Mouse (Mus musculus) lung, postnatal 36 days (tissue): ENCODE measurements around the gene Gal.

ENCODE experiments used
- DNase-seq: peaks from one replicate; pipeline ENCODE4 v3.0.0; 2022; ENCODE audit warnings: mixed read lengths

Gal gene

DNA sequence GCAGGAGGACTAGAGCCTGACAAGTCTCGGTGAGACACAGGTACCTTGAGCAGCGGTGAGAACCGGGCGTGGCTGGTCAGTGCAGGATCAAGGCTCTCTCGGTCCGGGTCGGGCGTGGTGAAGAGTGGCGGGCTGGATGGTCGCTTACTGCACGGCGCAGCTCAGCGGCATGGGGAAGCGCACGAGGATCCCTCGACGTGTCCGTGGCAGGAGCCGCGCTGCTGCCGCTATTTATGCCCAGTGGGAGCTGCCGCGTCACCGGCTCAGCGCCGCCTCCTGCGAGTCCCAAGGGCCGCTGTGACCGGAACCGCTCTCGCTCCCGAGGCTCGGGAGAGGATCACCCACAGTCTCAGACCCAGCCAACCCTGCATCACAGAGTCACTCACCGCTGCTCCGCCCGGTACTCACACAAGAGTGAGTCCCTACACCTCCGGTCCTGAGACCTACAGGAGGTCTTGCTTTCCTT, at the start of gene Gal:
Gene Gal (minus strand): TSS at position 277 of the 466 bp plus-strand sequence.
- peak; percentile 28 for DNase-seq

- DNase-seq, result no peak
These were observed 45.6 kb upstream of the Gal start for GRCm38 (mm10) chr19:3459986-3460385.

DNA sequence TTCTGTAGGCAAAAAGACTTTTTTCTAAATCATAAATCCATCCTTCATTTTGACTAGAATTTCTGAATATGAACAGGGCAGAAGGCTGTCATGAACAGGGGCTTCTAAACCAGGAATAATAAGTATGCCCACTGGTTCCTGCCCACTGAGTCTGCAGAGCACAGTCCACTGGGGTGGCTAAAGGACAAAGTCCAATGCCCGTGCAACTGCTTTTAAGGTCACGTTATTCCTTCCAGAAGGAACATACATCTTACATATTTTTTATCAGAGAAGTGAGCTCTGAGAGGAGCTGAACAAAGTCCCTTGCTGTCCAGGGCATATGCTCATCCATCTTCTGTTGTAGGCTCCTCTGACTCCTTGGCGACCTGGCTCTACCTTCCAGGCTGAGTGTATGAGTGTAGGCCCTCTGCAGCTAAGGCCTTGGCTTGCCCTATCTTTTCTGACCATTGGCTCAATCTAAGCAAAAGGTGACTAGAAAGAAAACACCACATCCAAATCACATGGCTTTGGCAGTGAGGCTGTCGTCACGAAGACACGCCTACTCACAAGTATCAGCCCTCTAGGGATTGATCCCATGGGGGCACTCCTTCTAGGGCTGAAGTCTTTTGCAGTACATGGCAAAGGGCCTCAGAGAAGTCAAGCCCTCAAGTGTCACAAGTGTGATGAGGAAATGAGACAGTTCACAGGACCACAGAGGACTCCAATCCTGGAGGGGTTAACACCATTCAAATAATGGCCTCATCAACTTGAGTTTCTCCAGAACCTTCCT, 44.2 kb upstream of the Gal start:
- no peak for DNase-seq

- DNase-seq, result no peak
These were observed 43.4 kb upstream of the Gal start for GRCm38 (mm10) chr19:3457700-3458099.

GRCm38 (mm10) chr19:3451649-3452048, 37.3 kb upstream of the Gal start:
- no peak for DNase-seq

GRCm38 (mm10) chr19:3451170-3451569, 36.8 kb upstream of the Gal start:
- DNase-seq, result peak; percentile 90

DNA sequence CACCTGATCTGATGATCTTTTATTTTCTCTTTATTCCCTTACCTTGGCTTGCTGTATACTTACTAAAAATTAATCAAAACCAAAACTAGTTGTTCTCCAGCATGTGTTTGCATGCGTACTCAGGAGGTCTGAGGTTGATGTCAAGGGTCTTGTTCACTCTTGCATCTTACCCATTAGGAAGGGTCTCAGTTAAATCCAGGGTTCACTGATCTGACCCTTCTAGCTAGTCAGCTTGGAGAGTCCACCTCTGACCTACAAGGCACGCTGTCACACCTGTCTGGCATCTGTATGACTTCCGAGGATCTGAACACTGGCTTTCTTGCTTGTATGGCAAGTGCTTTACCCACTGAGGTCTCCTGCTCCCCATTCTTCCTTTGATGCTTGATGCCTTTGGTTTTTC, 36.4 kb upstream of the Gal start:
- DNase-seq, result no peak

GRCm38 (mm10) chr19:3449248-3449647, 34.9 kb upstream of the Gal start:
- peak; percentile 58 for DNase-seq

DNA sequence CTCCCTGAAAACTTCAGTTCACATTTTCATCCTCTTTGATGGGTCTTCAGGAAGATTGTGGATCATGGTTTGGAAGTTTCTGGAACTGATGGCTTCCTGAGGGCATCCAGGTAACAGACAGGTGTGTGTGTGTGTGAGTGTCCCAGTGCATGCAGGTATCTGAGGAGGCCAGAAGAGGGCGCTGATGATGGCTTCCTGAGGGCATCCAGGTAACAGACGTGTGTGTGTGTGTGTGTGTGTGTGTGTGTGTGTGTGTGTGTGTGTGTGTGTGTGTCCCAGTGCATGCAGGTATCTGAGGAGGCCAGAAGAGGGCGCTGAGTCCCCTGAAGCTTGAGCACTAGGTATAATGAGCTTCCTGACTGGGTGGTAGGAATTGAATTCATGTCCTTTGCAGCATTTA, 33.0 kb upstream of the Gal start:
- DNase-seq, result no peak

- no peak for DNase-seq
These were observed 26.7 kb upstream of the Gal start for GRCm38 (mm10) chr19:3441092-3441491.

GRCm38 (mm10) chr19:3440667-3441066, 26.3 kb upstream of the Gal start:
- DNase-seq, result no peak

- DNase-seq, result peak; percentile 20
These were observed 23.6 kb upstream of the Gal start for GRCm38 (mm10) chr19:3437980-3438379.

GRCm38 (mm10) chr19:3436840-3437239, 22.5 kb upstream of the Gal start:
- peak; percentile 59 for DNase-seq

DNA sequence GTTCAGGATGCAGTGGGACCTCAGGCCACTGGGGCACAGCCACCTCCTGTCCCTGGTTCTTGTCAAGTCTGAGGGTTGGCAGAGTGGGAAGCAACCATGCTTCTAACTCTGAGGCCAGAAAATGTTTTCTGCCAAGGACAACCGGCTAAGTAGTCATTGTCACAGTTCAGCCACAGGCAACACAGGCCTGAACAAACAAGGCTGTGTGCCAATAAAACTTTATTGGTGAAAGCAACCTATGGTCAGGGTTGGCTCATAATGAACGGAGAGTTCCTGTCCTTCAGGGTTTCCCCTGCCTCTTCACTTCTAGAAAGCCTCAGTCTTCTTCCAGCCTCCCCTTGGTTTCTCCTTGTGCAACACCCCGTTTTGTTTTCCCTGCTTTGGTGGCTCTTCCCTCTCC, 21.5 kb upstream of the Gal start:
- DNase-seq, result no peak

DNA sequence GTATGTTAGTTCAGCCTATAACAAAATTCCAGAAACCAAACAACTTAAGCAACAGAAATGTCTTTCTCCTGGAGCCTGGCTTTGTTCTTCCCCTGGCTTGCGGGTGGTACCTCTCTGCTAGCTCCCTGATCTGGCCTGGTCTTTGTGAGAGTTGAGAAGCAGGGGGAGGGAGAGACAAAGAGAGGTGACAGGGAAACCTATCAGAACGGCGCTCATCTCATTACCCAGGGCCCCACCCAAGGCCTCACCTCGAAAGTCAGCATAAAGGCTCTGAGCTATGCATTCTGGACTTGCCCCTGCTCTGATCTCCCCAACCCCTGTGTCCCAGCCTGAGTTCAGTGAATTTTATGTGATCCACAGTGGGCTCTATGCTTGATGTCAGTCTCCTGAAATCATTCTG, 20.3 kb upstream of the Gal start:
- no peak for DNase-seq

GRCm38 (mm10) chr19:3434124-3434523, 19.8 kb upstream of the Gal start:
- no peak for DNase-seq

DNA sequence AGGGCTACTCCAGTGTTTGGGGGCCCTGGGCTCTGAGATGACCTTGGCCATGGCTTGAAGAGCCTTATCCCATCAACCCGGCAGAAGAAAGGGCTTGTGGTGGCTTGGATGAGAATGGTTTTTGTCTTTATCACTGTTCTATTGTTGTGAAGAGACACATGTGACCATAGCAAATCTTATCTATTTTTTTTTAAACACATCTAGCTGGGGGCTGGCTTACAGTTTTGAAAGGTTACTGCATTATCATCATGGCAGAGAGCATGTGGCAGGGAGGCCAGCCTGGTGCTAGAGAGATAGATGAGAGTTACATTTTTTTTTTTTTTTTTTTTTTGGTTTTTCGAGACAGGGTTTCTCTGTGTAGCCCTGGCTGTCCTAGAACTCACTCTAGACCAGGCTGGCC, 17.6 kb upstream of the Gal start:
- no peak for DNase-seq

DNA sequence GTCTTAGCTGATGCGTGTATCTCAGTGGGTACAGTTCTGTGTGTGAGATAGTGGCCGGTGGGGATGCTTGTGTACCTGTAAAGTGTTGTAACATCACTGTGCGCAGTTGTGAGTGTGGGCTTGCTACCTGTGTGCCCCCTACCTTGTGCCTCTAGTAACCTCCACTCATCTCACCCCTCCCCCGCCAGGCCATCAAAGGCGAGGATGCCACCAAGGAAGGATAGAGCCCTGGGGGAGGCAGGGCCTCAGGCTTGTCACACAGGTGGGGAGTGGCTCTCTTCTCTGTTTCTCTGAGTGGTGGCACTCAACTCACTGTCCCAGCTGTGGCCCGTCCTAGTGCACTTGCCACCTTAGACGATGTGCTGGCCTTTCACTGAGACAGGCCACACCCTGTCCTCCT, 16.7 kb upstream of the Gal start:
- no peak for DNase-seq

- no peak for DNase-seq
These were observed 14.9 kb upstream of the Gal start for GRCm38 (mm10) chr19:3429156-3429816.

- DNase-seq, result no peak
These were observed 13.9 kb upstream of the Gal start for GRCm38 (mm10) chr19:3428057-3428830.

GRCm38 (mm10) chr19:3424214-3424613, 9.9 kb upstream of the Gal start:
- DNase-seq, result no peak

DNA sequence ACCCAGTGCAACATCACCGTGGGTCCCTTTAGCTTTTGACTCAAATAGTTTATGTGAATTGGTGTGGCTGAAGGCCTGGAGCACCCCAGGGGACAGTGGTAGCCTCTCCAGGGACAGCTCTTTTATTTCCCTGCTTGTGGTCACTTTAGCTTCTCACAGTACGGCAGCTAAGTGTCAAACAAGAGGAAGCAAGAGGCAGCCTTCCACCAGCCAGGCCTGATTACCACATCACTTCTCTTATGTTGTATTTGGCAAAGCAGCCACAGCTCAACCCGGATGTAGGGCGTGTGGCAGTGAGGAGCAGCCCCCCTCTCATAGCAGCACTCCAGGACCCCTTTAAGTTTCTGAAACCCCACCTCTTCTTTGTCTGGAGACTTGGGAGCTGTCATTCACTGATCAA, 8.6 kb upstream of the Gal start:
- DNase-seq, result peak; percentile 67

DNA sequence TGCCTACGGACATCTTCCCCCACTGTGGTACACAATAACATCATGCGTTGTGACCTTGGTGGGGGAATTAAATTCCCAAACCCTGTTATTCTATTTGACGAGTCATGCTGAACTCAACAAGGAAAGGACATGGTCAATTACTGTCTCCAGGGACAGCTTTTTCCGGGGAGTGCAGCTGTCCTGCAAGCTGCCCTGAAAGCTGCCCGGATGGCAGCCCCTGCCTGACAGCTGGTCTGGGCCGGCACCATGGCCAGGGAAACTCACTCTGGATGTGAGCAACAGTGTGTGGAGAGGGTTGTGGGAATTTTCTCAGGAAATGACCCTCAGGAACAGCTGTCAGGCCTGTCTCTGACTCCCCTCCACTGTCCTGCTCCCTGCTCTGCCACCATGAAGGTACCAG, 8.1 kb upstream of the Gal start:
- DNase-seq, result peak; percentile 32

- no peak for DNase-seq
These were observed 4.9 kb upstream of the Gal start for GRCm38 (mm10) chr19:3419251-3419650.
